Mouse (Mus musculus) bone marrow, adult 2 months (tissue): ENCODE measurements around the gene Spata4.

Source experiments
- CTCF ChIP-seq: fragments of 200-500 bp; IDR thresholded peaks from 2 replicates; pipeline ENCODE4 v1.5.1; 2011; ENCODE audit warnings: low read length, control low read depth; ENCODE audit not compliant: control insufficient read depth, insufficient read depth
- POLR2A ChIP-seq: fragments of 200-500 bp; IDR thresholded peaks from 2 replicates; pipeline ENCODE4 v1.6.1; 2011; ENCODE audit warnings: low read depth, mild to moderate bottlenecking, control low read depth, low read length, borderline replicate concordance; ENCODE audit not compliant: control insufficient read depth

DNA sequence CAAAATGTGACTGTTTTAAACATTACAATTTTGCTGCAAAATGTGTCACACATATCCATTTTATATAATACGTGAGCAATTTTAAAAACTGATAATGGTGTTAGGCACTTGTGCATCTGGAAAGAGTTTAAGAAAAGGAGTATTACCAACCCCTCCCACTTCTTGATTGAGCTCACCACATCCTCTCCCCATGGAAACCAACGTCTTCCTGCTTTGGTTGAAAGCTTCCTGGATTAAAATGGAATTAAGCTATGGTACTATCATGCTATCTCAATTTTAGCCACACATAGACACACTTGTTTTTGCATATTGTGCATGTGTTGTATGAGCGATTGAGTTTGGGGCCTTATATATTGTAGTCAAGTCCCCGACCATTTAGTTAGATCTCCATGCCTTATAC, 2.9 kb downstream of the Spata4 start:
- TF ChIP-seq CTCF = no peak
- TF ChIP-seq POLR2A = no peak
